16 mouse cellular contexts compared by ENCODE assay signal in the genomic region with DNA sequence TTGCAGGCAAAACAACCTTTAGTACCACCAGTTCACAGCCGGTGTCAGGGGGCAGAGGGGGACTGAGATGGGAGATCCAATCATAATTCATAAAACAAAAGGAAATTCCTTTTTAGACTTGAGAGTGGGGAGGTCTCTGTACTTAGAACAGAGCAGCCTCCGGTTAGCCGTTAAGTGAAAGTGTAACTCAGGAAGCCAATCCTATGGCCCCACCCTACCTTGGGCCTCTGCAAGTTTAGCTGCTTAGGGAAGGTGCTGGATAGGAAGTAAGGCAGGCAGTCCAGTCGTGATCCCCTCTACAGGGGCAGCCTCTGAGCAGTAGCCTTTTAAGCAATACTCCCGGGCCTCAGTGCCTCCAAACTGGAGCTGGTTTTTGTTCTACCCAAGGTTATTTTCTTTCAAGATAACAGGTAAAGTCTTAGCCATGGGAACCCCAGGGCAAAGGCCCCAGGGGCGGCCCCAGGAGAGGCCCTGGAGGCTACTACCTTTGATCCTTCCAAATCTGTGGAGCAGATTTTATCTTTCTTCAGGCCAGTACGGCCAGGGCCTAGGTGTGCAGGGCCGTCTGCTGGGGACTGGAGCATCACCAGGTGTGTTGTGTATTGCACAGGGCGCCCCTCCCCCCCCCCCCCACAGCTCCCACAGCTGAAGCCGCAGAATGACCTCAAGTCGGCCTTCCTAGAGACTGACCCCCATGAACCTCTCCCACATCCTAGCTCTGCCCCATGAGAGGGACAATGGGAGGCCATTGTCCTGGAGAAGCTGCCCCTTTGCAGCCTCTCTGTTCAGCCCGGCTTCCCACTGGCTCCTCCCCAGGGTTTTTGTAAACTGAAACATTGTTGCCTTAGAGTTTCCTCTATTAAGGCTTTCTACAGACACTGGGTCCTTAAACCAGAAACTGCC. TPM values are rescaled to one million over a fixed set of nuclear protein-coding genes. Genes with fewer than 3 reads are reported as not detected.
DNase-seq lines count a peak whose midpoint lies in the region; ATAC-seq and TF ChIP-seq lines count a peak whose summit lies in the region.
"Had no signal": no experiment of that assay in that cellular context is flagged by ENCODE, and none has a peak within 500 bp of the region (broad histone marks: within the 10 kb centered on the region; RNA-seq: fewer than 3 reads in every experiment).

No protein-coding gene starts in this region.

- WGBS in heart, postnatal 0 days, result 58% methylated on average over 12 of the region's 12 CpGs
- 28% methylated on average over 11 of the region's 12 CpGs for WGBS in neural tube, embryonic 11.5 days
- 21% methylated on average over 12 of the region's 12 CpGs for WGBS in neural tube, embryonic 15.5 days
- 53% methylated on average over 11 of the region's 12 CpGs for WGBS in limb, embryonic 10.5 days

- H3K4me2 ChIP-seq in heart, postnatal 0 days (ENCODE audit: low read depth, low read length), result no peak overlapping the region
- no peak overlapping the region for H3K4me2 ChIP-seq in neural tube, embryonic 11.5 days (ENCODE audit: low read depth)
- no peak overlapping the region for H3K4me2 ChIP-seq in neural tube, embryonic 15.5 days
- H3K4me2 ChIP-seq: embryonic facial prominence, embryonic 13.5 days; limb, embryonic 13.5 days had no signal

- intact Hi-C loops in heart, postnatal 36 days (cut with DNase I), result no loop called here

- 0 out of 2 replicates have a peak overlapping the region, but pooled peaks have one; percentile 15 for H3K9ac ChIP-seq in heart, postnatal 0 days (replicated peaks; ENCODE audit: low read depth, low read length)
- 0 out of 2 replicates have a peak overlapping the region, but pooled peaks have one; percentile 15 for H3K9ac ChIP-seq in neural tube, embryonic 11.5 days (ENCODE audit: low read length)
- no peak overlapping the region for H3K9ac ChIP-seq in neural tube, embryonic 15.5 days (replicated peaks)
- H3K9ac ChIP-seq: embryonic facial prominence, embryonic 13.5 days; limb, embryonic 13.5 days had no signal

- H3K9me3 ChIP-seq in heart, postnatal 0 days (replicated peaks; ENCODE audit: control insufficient read depth, low read length), result no peaks in the 10 kb centered on the region
- H3K9me3 ChIP-seq in neural tube, embryonic 11.5 days (ENCODE audit: control insufficient read depth, low read length), result no peaks in the 10 kb centered on the region
- no peaks in the 10 kb centered on the region for H3K9me3 ChIP-seq in neural tube, embryonic 15.5 days (replicated peaks)
- no peaks in the 10 kb centered on the region for H3K9me3 ChIP-seq in limb, embryonic 10.5 days (replicated peaks)
- H3K9me3 ChIP-seq: embryonic facial prominence, embryonic 13.5 days; limb, embryonic 13.5 days had no signal

- ATAC-seq in heart, postnatal 0 days (ENCODE audit: insufficient read depth, low read depth), result no peak
- ATAC-seq in neural tube, embryonic 11.5 days (ENCODE audit: insufficient read depth, low FRiP score, low TSS enrichment), result 0 out of 2 replicates have a peak, but pooled peaks have one; percentile 31
- no peak for ATAC-seq in neural tube, embryonic 15.5 days (ENCODE audit: low FRiP score)
- ATAC-seq: CD4-positive, CD25-positive, alpha-beta regulatory T cell, adult 4 months had no signal

- no peak for DNase-seq in heart, postnatal 0 days (ENCODE audit: low spot score)
- DNase-seq in heart, postnatal 36 days, result no peak
- no peak for DNase-seq in neural tube, embryonic 11.5 days (ENCODE audit: low spot score)
- DNase-seq in limb, embryonic 10.5 days (ENCODE audit: low spot score), result no peak
- DNase-seq in testis, postnatal 14 days (ENCODE audit: low spot score), result peak; percentile 77
- DNase-seq in lung, postnatal 4 days, result no peak
- DNase-seq in right cerebral cortex, adult 2 months (ENCODE audit: low spot score in 2 of 2), result no peak
- DNase-seq: adrenal gland, postnatal 36 days; cerebellum, adult 11-12 months; heart, adult 18-20 months had no signal

- H3K27ac ChIP-seq in heart, postnatal 0 days (ENCODE audit: low read depth), result peak overlapping the region; percentile 11; the same call in 1 of the 2 replicates
- H3K27ac ChIP-seq in neural tube, embryonic 11.5 days (ENCODE audit: low read depth, low read length), result peak overlapping the region; percentile 74
- no peak overlapping the region for H3K27ac ChIP-seq in neural tube, embryonic 15.5 days (replicated peaks)
- H3K27ac ChIP-seq in limb, embryonic 10.5 days, result peak overlapping the region; percentile 50
- H3K27ac ChIP-seq: embryonic facial prominence, embryonic 13.5 days; limb, embryonic 13.5 days had no signal

- TF ChIP-seq CTCF in heart, postnatal 0 days (IDR thresholded peaks at IDR 0.05; ENCODE audit: low read depth), result no peak

- H3K27me3 ChIP-seq in heart, postnatal 0 days (ENCODE audit: control insufficient read depth, insufficient read depth, low read length), result no peaks in the 10 kb centered on the region
- H3K27me3 ChIP-seq in neural tube, embryonic 11.5 days (ENCODE audit: control insufficient read depth, insufficient read depth, low read length), result no peaks in the 10 kb centered on the region
- H3K27me3 ChIP-seq in neural tube, embryonic 15.5 days (replicated peaks), result peaks cover 8% of the 10 kb centered on the region; the same call in 1 of the 2 replicates
- H3K27me3 ChIP-seq in limb, embryonic 10.5 days (ENCODE audit: low read depth, poor library complexity, severe bottlenecking), result peaks cover 69% of the 10 kb centered on the region

- H3K36me3 ChIP-seq in heart, postnatal 0 days (replicated peaks; ENCODE audit: control insufficient read depth, insufficient read depth, low read length), result no peaks in the 10 kb centered on the region
- H3K36me3 ChIP-seq in neural tube, embryonic 11.5 days (ENCODE audit: control insufficient read depth, insufficient read depth, low read length), result no peaks in the 10 kb centered on the region
- no peaks in the 10 kb centered on the region for H3K36me3 ChIP-seq in neural tube, embryonic 15.5 days
- no peaks in the 10 kb centered on the region for H3K36me3 ChIP-seq in limb, embryonic 10.5 days
- H3K36me3 ChIP-seq: embryonic facial prominence, embryonic 13.5 days; limb, embryonic 13.5 days had no signal

- no peak for TF ChIP-seq EP300 in heart, postnatal 0 days (IDR thresholded peaks at IDR 0.05; ENCODE audit: low read depth)

- no peak overlapping the region for H3K4me3 ChIP-seq in heart, postnatal 0 days (ENCODE audit: low read depth, low read length)
- H3K4me3 ChIP-seq in neural tube, embryonic 11.5 days (ENCODE audit: low read depth, low read length), result no peak overlapping the region
- no peak overlapping the region for H3K4me3 ChIP-seq in neural tube, embryonic 15.5 days (replicated peaks)
- no peak overlapping the region for H3K4me3 ChIP-seq in limb, embryonic 10.5 days
- H3K4me3 ChIP-seq: embryonic facial prominence, embryonic 13.5 days; limb, embryonic 13.5 days had no signal

- peaks cover 33% of the 10 kb centered on the region for H3K4me1 ChIP-seq in heart, postnatal 0 days (ENCODE audit: control insufficient read depth, insufficient read depth)
- H3K4me1 ChIP-seq in neural tube, embryonic 11.5 days (ENCODE audit: control insufficient read depth, insufficient read depth, low read length), result peaks cover 16% of the 10 kb centered on the region
- peaks cover 13% of the 10 kb centered on the region for H3K4me1 ChIP-seq in neural tube, embryonic 15.5 days
- H3K4me1 ChIP-seq in limb, embryonic 10.5 days, result peaks cover 17% of the 10 kb centered on the region

RNA-seq across cellular contexts. Expression of a gene that starts 6.6 kb away (rescaled TPM):
- 15.0 and 23.3 TPM in 2 replicates for total RNA-seq in heart, postnatal 0 days (2014; rRNA removed; ENCODE audit: low replicate concordance)
- 4.3 and 4.5 TPM in 2 replicates for polyA plus RNA-seq in heart, postnatal 0 days (2015; fragmentation: Nextera tagmentation; extraction: Ambion mirVana)
- 10 to 100 TPM; 26.7 to 41.1 TPM for total RNA-seq in heart, postnatal 36 days (2021)
- 0.24 and 0.28 TPM in 2 replicates for polyA plus RNA-seq in neural tube, embryonic 11.5 days (2014; fragmentation: Nextera tagmentation; extraction: Ambion mirVana)
- 0.67 and 0.74 TPM in 2 replicates for polyA plus RNA-seq in neural tube, embryonic 15.5 days (2015; fragmentation: Nextera tagmentation; extraction: Ambion mirVana)
- 0.28 and 0.75 TPM in 2 replicates for polyA plus RNA-seq in limb, embryonic 10.5 days (2016; fragmentation: Nextera tagmentation; extraction: Ambion mirVana)

RNA-seq across cellular contexts. Expression of a gene that starts 25.3 kb away (rescaled TPM):
- 0.58 TPM in 1 of 2 replicates, not detected in the other for total RNA-seq in heart, postnatal 0 days (2014; rRNA removed; ENCODE audit: low replicate concordance)
- 0.42 and 0.59 TPM in 2 replicates for polyA plus RNA-seq in heart, postnatal 0 days (2015; fragmentation: Nextera tagmentation; extraction: Ambion mirVana)
- total RNA-seq in heart, postnatal 36 days (2021), result under 1 TPM; 0.11 TPM
- polyA plus RNA-seq in neural tube, embryonic 11.5 days (2014; fragmentation: Nextera tagmentation; extraction: Ambion mirVana), result 2.9 and 3.3 TPM in 2 replicates
- 2.4 and 2.7 TPM in 2 replicates for polyA plus RNA-seq in neural tube, embryonic 15.5 days (2015; fragmentation: Nextera tagmentation; extraction: Ambion mirVana)
- 0.98 and 1.1 TPM in 2 replicates for polyA plus RNA-seq in limb, embryonic 10.5 days (2016; fragmentation: Nextera tagmentation; extraction: Ambion mirVana)
- total RNA-seq: neutrophil, adult 5-6 weeks had no signal
- polyA plus RNA-seq: CD4-positive, CD25-positive, alpha-beta regulatory T cell, adult 4 months had no signal

RNA-seq across cellular contexts. Expression of a gene that starts 55.0 kb away (rescaled TPM):
- total RNA-seq in heart, postnatal 0 days (2014; rRNA removed; ENCODE audit: low replicate concordance), result not detected in 2 replicates
- polyA plus RNA-seq in heart, postnatal 0 days (2015; fragmentation: Nextera tagmentation; extraction: Ambion mirVana), result not detected in 2 replicates
- not detected for total RNA-seq in heart, postnatal 36 days (2021)
- polyA plus RNA-seq in neural tube, embryonic 11.5 days (2014; fragmentation: Nextera tagmentation; extraction: Ambion mirVana), result not detected in 2 replicates
- polyA plus RNA-seq in neural tube, embryonic 15.5 days (2015; fragmentation: Nextera tagmentation; extraction: Ambion mirVana), result not detected in 2 replicates
- polyA plus RNA-seq in limb, embryonic 10.5 days (2016; fragmentation: Nextera tagmentation; extraction: Ambion mirVana), result not detected in 2 replicates
- total RNA-seq: adrenal gland, postnatal 36 days; heart, adult 18-20 months; neutrophil, adult 5-6 weeks had no signal
- polyA plus RNA-seq: CD4-positive, CD25-positive, alpha-beta regulatory T cell, adult 4 months; embryonic facial prominence, embryonic 13.5 days; limb, embryonic 13.5 days; thymus, postnatal 0 days had no signal
